Mouse (Mus musculus) hindbrain, embryonic 14.5 days (tissue): ENCODE results near the gene Zfp982. TPM values are rescaled to one million over a fixed set of nuclear protein-coding genes. Genes with fewer than 3 reads are reported as not detected.
"Not testable (repeated sequence)": the region's sequence is repeated elsewhere in the genome, so short reads cannot be mapped to it uniquely, and the experiment has no call there.

Experiments used
- ATAC-seq: fragments of 200-750 bp; cut with Nextera tagmentation; 2 replicates; pipeline ENCODE4 v1.8.0; 2017; ENCODE audit warnings: moderate number of reproducible peaks, mild to moderate bottlenecking, moderate TSS enrichment, moderate library complexity; ENCODE audit not compliant: low FRiP score
- DNase-seq: peaks from one replicate; pipeline ENCODE4 v3.0.0-alpha.2; 2015; ENCODE audit warnings: low spot score
- H3K27ac ChIP-seq: fragments of 300-500 bp; sonication (generic); 2 replicates; pipeline ENCODE4 v1.5.1; 2014; ENCODE audit warnings: mild to moderate bottlenecking, moderate library complexity
- H3K27me3 ChIP-seq: fragments of 300-500 bp; sonication (generic); 2 replicates; pipeline ENCODE4 v1.6.1; 2014; ENCODE audit warnings: mild to moderate bottlenecking, low read length, mixed read lengths; ENCODE audit not compliant: control insufficient read depth, insufficient read depth
- H3K36me3 ChIP-seq: fragments of 300-500 bp; sonication (generic); replicated peaks from 2 replicates; pipeline ENCODE4 v1.6.1; 2014; ENCODE audit not compliant: control insufficient read depth, insufficient read depth
- H3K4me1 ChIP-seq: fragments of 300-500 bp; sonication (generic); replicated peaks from 2 replicates; pipeline ENCODE4 v1.6.1; 2014; ENCODE audit warnings: antibody characterized with exemption, low read length, mixed read lengths; ENCODE audit not compliant: control insufficient read depth, insufficient read depth
- H3K4me2 ChIP-seq: fragments of 300-500 bp; sonication (generic); replicated peaks from 2 replicates; pipeline ENCODE4 v1.6.1; 2014; ENCODE audit warnings: mild to moderate bottlenecking, moderate library complexity
- H3K4me3 ChIP-seq: fragments of 300-500 bp; sonication (generic); replicated peaks from 2 replicates; pipeline ENCODE4 v1.5.1; 2014; ENCODE audit warnings: mild to moderate bottlenecking, low read length
- H3K9ac ChIP-seq: fragments of 300-500 bp; sonication (generic); 2 replicates; pipeline ENCODE4 v1.6.1; 2014
- H3K9me3 ChIP-seq: fragments of 300-500 bp; sonication (generic); 2 replicates; pipeline ENCODE4 v1.6.1; 2016; ENCODE audit warnings: low read length; ENCODE audit not compliant: control insufficient read depth
- WGBS: fragments of 180-500 bp; shearing (Covaris S2); extraction: QIAGEN DNeasy Blood & Tissue Kit; methylation state at CpG from one replicate; pipeline ENCODE4 v1.1.7; 2014; 5-methylcytosine and 5-hydroxymethylcytosine counted together
- polyA plus RNA-seq: library from polyadenylated mRNA; unstranded; fragments of >200 nt; fragmentation: Nextera tagmentation; extraction: Ambion mirVana; gene quantifications from 2 replicates; pipeline ENCODE4 v1.2.1, GENCODE M21; 2014

Gene Zfp982
- polyA plus RNA-seq, 1 experiment from 2014 or later: 7.7 TPM

GRCm38 (mm10) chr4:147554361-147554760, 62.1 kb downstream of the Zfp982 start:
- not testable (repeated sequence) for ATAC-seq, DNase-seq, H3K36me3 ChIP-seq, H3K4me2 ChIP-seq, H3K27me3 ChIP-seq, H3K9ac ChIP-seq, H3K4me3 ChIP-seq, H3K27ac ChIP-seq, H3K4me1 ChIP-seq
- 83% methylated on average over 2 of the region's 2 CpGs for WGBS
- peaks cover 23% of the 10 kb centered on the region for H3K9me3 ChIP-seq

- H3K9ac ChIP-seq, H3K4me3 ChIP-seq, H3K4me2 ChIP-seq, H3K27ac ChIP-seq, H3K4me1 ChIP-seq, DNase-seq, ATAC-seq, H3K36me3 ChIP-seq, H3K27me3 ChIP-seq: not testable (repeated sequence)
- WGBS: 71% methylated on average over 1 of the region's 1 CpGs
- peaks cover 23% of the 10 kb centered on the region for H3K9me3 ChIP-seq
Measured at GRCm38 (mm10) chr4:147556921-147557320, 64.7 kb downstream of the Zfp982 start.

GRCm38 (mm10) chr4:147558011-147558410, 65.8 kb downstream of the Zfp982 start:
- H3K4me2 ChIP-seq, H3K4me3 ChIP-seq, H3K4me1 ChIP-seq, H3K27me3 ChIP-seq, H3K27ac ChIP-seq, ATAC-seq, DNase-seq, H3K9ac ChIP-seq, H3K36me3 ChIP-seq: not testable (repeated sequence)
- peaks cover 18% of the 10 kb centered on the region for H3K9me3 ChIP-seq

- H3K36me3 ChIP-seq, H3K4me3 ChIP-seq, H3K4me1 ChIP-seq, H3K27me3 ChIP-seq, H3K4me2 ChIP-seq, H3K9ac ChIP-seq, ATAC-seq, H3K27ac ChIP-seq, DNase-seq: not testable (repeated sequence)
- WGBS: 57% methylated on average over 1 of the region's 1 CpGs
- H3K9me3 ChIP-seq: peaks cover 18% of the 10 kb centered on the region
Measured at GRCm38 (mm10) chr4:147559096-147559495, 66.9 kb downstream of the Zfp982 start.

Other genes with a start within 250 kb of the Zfp982 start
- 0.19 and 0.39 TPM in 2 replicates for gene Zfp988, start 186.7 kb upstream of the Zfp982 start, polyA plus RNA-seq
- not detected in 2 replicates for gene Zfp978, start 131.1 kb upstream of the Zfp982 start, polyA plus RNA-seq
- 0.48 and 0.80 TPM in 2 replicates for gene Gm16503, start 47.8 kb downstream of the Zfp982 start, polyA plus RNA-seq
- gene Zfp985, start 60.9 kb downstream of the Zfp982 start, polyA plus RNA-seq: 0.07 and 0.09 TPM in 2 replicates
- 2.9 and 3.8 TPM in 2 replicates for gene Zfp979, start 150.1 kb downstream of the Zfp982 start, polyA plus RNA-seq
- not detected in 2 replicates for gene Zfp534, start 210.1 kb downstream of the Zfp982 start, polyA plus RNA-seq